In genomic region chr7:125131968-125132367, GRCm38 (mm10) we compare ENCODE assay signal across 28 mouse cellular contexts.
A peak's percentile ranks its signal among the peaks of the same experiment; 100 is the strongest.
DNase-seq lines count a peak whose midpoint lies in the region; ATAC-seq lines count a peak whose summit lies in the region.
"Had no signal": no experiment of that assay in that cellular context is flagged by ENCODE, and none has a peak within 500 bp of the region (broad histone marks: within the 10 kb centered on the region; RNA-seq: fewer than 3 reads in every experiment).

No protein-coding gene starts in this region.

- DNase-seq in heart, adult 11 months = peak; percentile 57
- no peak for DNase-seq in kidney, postnatal 4 days
- no peak for DNase-seq in ovary, postnatal 14 days (ENCODE audit: low spot score)
- DNase-seq: adrenal gland, postnatal 10 days; adrenal gland, postnatal 36 days; B cell, adult 2 months; cerebellum, adult 18-20 months; cerebellum, adult 9-10 months; cerebellum, postnatal 14 days; gastrocnemius, postnatal 25 days; heart, postnatal 10 days; heart, postnatal 36 days had no signal

- H3K4me3 ChIP-seq in heart, embryonic 12.5 days = no peak overlapping the region
- H3K4me3 ChIP-seq: embryonic facial prominence, embryonic 10.5 days; embryonic facial prominence, embryonic 13.5 days; erythroblast, embryonic 14.5 days; forebrain, embryonic 12.5 days; forebrain, embryonic 15.5 days; heart, embryonic 15.5 days; hindbrain, embryonic 10.5 days had no signal

- H3K36me3 ChIP-seq in heart, embryonic 12.5 days = no peaks in the 10 kb centered on the region
- H3K36me3 ChIP-seq: embryonic facial prominence, embryonic 10.5 days; embryonic facial prominence, embryonic 13.5 days; forebrain, embryonic 12.5 days; forebrain, embryonic 15.5 days; G1E; heart, embryonic 15.5 days; hindbrain, embryonic 10.5 days had no signal

- H3K4me1 ChIP-seq in heart, embryonic 12.5 days (replicated peaks) = no peaks in the 10 kb centered on the region
- H3K4me1 ChIP-seq: embryonic facial prominence, embryonic 10.5 days; embryonic facial prominence, embryonic 13.5 days; forebrain, embryonic 12.5 days; forebrain, embryonic 15.5 days; heart, embryonic 15.5 days; hindbrain, embryonic 10.5 days had no signal

- no peaks in the 10 kb centered on the region for H3K27me3 ChIP-seq in heart, embryonic 12.5 days (replicated peaks)
- H3K27me3 ChIP-seq: embryonic facial prominence, embryonic 13.5 days; forebrain, embryonic 12.5 days; forebrain, embryonic 15.5 days; heart, embryonic 15.5 days; Patski had no signal

- no peak overlapping the region for H3K4me2 ChIP-seq in heart, embryonic 12.5 days
- H3K4me2 ChIP-seq: embryonic facial prominence, embryonic 13.5 days; forebrain, embryonic 12.5 days; forebrain, embryonic 15.5 days; heart, embryonic 11.5 days; heart, embryonic 15.5 days; hindbrain, embryonic 14.5 days had no signal

- WGBS in heart, embryonic 12.5 days = 39% methylated on average over 1 of the region's 1 CpGs

- no peak overlapping the region for H3K9ac ChIP-seq in heart, embryonic 12.5 days
- H3K9ac ChIP-seq: embryonic facial prominence, embryonic 13.5 days; forebrain, embryonic 12.5 days; forebrain, embryonic 15.5 days; heart, embryonic 15.5 days; hindbrain, embryonic 14.5 days had no signal

- no peak overlapping the region for H3K27ac ChIP-seq in heart, embryonic 12.5 days (ENCODE audit: poor library complexity, severe bottlenecking)
- H3K27ac ChIP-seq: embryonic facial prominence, embryonic 10.5 days; embryonic facial prominence, embryonic 13.5 days; forebrain, embryonic 12.5 days; forebrain, embryonic 15.5 days; heart, embryonic 15.5 days; hindbrain, embryonic 10.5 days; hindbrain, embryonic 14.5 days; hindbrain, postnatal 0 days had no signal

- peaks cover 9% of the 10 kb centered on the region; the same call in 1 of the 2 replicates for H3K9me3 ChIP-seq in heart, embryonic 12.5 days (replicated peaks)
- H3K9me3 ChIP-seq: embryonic facial prominence, embryonic 10.5 days; embryonic facial prominence, embryonic 13.5 days; forebrain, embryonic 12.5 days; forebrain, embryonic 15.5 days; heart, embryonic 15.5 days; hindbrain, embryonic 10.5 days had no signal

- ATAC-seq in heart, embryonic 12.5 days (ENCODE audit: insufficient number of reproducible peaks, low FRiP score) = no peak
- ATAC-seq in common myeloid progenitor, adult 5-6 weeks (replicated peaks; ENCODE audit: low read depth, poor library complexity, severe bottlenecking) = 0 out of 2 replicates have a peak, but pooled peaks have one; percentile 29
- peak; percentile 75 for ATAC-seq in megakaryocyte progenitor cell, adult 5-6 weeks (replicated peaks; ENCODE audit: poor library complexity)
- ATAC-seq: forebrain, embryonic 15.5 days; hindbrain, postnatal 0 days; intestine, postnatal 0 days; Patski had no signal
